Mouse (Mus musculus): ENCODE results near the gene Lpin2.

Gene Lpin2

DNA sequence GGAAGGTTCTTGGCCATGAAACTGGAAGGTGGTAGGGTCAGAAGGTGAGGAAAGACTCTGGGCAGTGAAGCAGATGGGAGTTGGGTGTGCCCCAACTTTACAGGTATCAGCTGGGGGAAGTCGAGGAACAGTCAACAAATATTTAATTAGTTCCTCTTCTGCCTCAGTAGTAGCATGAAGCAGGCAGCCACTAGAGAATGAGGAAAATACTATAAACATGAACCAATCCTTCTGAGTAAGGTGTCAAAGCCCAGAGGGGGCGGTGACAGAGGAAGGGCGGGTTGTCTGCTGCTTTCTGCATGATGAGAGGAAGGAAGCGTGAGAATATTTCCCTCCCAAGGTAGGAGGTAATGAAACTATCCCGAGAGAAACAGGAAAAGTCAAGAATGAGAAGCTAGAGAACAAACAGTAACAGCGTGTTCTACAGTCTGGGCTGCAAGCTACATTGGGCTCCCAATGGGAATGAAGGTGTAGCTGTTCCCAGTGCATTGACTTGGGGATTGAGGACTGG is at the start of gene Lpin2:
Gene Lpin2 (plus strand): TSS at position 350 of the 511 bp plus-strand sequence.
- DNase-seq: no peak

DNA sequence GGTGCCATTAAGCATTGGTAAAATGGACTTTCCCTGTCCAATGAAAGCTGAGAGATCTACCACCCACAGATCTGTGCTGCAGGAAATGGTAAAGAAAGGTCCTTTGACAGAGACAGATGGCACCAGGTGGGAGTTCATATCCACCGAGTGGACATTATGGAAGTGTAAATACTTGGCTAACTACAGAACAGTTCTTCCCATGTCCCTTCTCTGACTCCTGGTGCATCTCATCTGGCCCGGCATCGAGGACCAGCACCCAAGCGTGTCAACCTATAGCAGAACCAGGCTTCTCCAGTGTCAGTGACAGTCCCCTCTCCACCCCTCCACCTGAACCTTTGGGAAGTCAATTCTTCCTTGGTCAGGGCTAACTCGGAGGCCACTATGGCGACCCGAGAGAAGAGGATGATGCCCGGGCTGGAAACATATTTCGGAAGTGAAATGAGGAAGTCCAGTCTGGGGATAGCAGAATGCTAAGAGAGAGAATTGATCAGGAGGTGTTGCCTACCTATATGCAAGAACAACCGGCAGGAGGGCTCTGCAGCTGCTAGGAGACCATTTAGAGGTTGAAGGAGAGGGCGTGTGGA is 49.4 kb upstream of the Lpin2 start:
- no peak for DNase-seq

DNA sequence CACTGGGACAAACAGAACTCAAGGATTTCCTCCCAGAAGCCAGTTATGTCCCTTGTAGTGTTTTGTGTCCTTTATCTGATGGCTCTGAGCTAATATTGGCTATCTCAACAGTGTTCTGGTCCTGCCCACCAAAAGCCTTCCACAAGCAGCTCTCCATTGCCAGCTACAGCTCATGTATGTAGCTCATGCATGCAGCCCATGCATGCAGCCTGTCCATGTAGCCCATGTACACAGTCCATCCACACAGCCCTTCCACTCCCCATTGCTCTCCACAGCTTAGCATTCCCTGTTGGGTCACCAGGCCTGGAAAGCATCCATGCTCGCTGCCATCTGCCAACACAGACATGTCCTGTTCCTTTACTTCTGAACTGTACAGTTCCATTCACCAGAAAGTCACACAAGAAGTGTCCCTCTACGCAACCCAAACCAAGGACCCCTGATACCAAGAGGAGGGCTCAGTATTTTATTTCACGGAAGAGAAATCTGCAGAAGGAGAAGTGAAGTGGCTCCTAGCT is 47.9 kb upstream of the Lpin2 start:
- no peak for DNase-seq

DNA sequence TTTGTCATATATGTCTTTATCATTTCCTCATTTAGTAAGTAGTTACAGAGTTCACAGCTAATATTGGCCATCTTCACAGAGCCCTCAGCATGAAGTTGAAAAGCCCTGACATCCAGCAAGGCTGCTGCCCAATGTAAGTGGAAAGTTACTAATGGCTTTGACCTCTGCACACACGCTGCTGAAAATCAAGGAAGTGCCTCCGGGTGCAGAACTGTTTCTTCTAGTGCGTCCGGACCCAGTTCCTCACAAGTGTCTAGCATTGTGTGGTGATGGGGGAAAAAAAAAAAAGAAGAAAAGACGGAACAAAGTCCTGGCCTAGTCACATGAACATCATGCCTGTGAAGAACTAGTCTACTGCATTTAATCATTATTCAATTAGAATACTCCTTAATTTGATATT is 47.3 kb upstream of the Lpin2 start:
- no peak for DNase-seq

DNA sequence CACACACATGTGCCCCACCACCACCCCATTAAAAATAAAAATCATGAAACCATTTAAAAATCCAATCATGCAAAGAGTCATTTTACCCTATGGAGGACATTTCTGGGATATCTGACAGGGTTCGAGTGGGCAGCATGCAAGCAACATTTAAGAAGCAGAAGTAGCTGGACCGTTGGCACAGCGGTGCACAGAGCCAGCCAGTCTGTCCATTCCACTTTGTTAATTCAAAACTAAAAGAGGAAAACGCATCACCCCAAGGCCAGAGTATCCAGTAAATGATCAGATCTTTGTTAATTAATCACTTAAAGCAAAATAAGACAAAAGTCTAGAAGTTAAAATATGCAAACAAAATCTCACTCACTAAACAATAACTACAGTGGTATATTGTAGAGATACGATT is 46.5 kb upstream of the Lpin2 start:
- no peak for DNase-seq

DNA sequence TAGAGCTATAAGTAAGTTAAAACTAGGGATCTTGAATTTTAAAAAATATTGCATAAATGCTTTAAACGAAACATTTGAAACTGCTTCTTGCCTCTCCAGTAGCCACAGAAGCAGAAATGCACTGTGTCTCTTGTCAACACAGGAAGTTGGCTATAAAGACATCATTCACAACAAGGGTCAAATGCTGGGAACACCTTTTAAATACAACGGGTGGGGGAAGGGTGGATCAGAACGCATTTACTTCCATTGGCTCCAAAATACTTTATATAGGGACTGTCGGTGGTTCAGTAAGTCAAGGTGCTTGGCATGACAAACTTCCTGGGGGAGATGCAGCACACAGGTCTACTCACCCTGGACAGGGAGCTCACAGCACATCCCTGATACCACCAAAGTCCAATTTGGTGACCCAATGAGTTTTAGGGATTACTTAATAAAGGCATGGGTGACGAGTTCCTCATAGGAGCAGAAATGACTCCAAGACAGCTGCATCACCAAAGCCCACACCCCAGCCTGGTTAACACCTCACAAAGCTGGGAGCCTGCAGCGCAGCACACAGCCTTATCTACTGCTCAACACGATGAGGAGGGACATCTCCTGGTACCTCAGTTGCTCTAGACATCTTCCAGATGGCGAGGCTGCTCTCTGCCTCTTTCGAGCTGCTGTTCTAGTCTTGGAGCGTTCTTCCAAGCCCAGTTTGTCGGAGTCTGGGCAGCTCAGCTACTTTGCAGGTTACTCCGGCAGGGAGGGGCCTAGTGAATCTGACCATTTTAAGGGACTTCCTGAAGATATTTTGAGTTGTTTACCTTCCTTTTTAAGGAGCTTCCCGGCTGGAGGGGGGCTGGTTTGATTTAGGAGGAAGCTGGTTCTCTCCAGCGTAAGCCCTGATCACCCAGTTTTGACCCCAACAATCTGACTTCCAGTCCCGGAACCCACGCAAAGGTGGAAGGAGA is 45.7 kb upstream of the Lpin2 start:
- DNase-seq: no peak

DNA sequence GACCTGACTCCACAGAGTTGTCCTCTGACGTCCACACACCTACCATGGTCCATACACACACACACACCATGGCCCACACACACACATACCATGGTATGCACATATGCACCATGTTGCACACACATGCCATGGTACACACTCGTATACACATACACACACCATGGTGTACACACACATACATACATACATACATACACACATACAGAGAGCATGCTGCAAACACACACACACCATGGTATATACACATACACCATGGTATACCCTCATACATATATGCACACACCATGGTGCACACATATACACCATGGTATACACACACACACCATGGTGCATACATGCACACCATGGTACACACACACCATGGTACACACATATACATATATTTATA is 45.0 kb upstream of the Lpin2 start:
- no peak for DNase-seq

DNA sequence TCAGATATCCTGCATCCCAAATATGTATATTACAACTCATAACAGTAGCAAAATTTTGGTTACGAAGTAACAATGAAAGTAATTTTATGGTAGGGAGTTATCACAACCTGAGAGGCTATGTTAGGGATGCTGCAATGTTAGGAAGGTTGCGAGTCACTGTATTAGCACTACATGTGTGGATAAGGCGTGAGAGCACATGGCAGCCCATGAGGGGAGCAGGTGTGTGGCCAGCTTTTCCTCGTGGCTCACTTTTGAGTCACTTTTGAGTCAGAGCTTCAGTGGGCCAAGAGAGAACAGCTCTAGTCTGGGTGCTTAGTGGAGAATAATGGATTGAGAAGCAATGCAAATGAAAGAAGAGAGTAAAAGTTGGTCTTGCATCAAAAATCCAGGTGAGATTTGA is 40.3 kb upstream of the Lpin2 start:
- no peak for DNase-seq

DNA sequence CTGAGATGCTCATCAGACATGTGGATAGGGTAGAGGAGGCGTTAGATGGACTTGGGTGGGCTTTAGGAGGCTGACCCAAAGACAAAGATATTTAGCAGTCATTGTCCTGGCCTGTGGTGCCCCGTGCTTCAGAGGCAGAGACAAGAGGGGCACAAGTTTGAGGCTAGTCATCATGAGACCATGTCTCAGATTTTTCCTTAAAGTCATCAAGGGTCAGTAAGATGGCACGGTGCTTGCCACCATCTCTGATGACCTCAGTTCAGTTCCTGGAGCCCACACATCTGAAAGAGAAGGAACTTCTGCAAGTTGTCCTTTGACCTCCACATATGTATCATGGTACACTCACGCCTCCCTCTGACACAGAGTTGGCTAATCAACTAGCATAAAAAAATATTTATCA is 39.2 kb upstream of the Lpin2 start:
- no peak for DNase-seq

DNA sequence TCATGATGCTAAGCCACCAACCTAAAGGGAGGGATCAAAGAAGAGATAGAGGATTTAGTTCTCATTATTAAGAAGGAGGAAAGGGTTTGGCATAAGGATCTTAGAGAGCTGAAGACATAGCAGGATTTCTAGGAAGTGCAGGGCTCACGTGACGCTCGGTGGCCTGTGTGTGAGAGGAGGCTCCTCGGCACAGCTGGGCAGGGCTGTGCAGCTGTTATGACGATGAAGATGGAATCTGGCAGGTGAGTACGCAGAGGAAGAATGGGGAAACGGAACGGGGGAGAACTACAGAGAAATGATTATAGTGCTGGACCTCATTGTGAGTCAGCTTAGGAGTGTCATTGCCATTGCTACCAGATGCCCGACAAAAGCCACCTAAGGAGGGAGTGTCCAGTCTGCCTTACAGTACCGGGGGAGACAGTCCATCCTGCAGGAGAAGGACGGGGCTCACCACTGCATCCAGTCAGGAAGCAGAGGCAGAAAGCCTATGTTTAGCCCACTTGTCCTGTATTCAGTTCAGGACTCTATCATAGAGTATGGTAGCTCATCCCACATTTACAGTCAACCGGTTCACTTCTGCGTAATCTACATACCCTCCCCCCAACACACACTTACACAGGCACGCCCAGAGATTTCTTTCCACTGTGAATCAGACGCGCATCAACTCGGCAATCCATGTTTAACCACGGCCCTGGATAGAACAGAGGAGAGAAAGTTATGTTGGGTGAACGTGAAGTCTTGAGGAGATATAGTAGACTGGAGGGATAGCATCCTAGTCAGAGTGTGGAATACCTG is 37.8 kb upstream of the Lpin2 start:
- DNase-seq: no peak

DNA sequence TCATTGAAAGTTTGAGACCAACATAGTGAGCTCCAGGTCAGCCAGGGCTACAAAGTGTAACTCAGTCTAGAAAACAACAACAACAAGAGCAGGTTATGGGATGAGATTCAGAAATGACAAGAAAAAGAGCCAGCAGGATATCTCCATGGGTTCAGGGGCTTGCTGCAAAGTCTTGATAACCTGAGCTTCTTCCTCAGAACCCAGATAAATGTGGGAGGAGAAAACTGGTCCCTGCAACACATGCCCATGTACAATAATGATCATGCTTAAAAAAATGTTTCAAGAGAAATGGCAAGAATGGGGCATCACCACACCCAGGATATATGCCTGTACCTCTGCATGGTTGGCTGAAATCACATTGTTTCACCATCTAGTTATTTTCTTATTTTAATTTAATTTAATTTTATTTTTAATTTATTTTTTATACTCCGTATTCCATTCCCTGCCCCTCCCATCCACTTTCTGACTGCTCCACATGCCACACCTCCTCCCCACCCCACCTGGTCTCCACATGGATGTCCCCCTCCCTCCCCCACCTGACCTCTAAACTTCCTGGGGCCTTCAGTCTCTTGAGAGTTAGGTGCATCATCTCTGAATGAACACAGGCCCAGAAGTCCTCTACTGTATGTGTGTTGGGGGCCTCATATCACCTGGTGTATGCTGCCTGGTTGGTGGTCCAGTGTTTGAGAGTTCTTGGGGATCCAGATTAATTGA is 37.0 kb upstream of the Lpin2 start:
- no peak for DNase-seq

DNA sequence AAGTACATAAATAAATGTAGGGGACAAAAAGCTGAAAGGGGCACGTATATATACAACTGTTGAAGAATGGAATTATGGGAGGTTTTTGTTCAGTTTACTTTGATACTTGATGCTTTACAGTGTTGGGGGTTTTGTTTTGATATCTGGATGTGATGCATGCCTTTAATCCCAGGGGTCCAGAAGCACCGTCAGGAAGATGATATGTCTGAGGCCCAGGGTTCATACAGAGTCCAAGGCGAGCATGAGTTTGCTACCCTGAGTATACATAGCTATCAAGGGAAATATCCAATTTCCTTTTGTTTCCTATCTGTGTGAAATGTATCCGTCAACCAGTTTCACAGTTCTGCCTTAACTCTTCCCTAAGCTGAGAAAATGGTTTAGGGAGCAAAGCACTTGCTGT is 29.0 kb upstream of the Lpin2 start:
- DNase-seq: no peak

DNA sequence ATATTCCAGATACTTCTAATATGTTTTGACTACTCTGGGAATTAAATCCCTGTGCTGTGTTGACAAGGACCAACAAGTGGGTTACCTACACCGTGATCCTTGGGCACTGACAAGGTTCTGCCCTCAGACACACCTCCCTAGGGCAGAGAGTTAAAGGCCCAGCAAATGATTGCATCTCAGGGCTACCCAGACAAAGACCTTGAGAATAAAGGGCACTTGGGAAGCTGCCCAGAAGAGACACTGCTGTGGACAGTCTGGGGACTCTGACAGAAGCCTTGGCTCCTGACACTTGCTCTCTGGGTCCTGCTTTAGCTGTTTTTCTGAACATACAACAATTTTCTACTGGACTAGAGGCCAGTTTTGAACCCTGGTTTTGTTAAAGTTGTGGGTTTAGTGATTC is 27.1 kb upstream of the Lpin2 start:
- DNase-seq: no peak

DNA sequence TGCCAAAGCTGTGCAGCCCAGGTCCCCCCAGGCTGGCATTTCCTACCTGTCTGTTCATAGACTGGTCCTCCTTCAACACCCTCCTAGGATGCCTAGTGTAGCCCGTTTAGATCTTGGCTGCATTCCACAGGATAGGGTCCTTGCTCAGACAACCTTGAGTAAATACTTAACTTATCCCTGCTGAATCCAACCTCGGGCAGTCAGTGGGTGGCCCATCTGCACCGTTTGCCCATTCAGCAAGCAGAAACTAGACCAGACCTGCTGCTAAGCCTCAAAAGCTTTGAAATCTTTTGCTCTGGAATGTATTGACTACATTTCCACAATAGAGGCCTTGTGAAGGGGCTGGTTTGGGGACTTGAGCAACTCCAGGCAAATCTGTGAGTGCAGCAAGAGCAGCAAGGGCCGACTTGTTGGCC is 23.2 kb upstream of the Lpin2 start:
- no peak for DNase-seq

DNA sequence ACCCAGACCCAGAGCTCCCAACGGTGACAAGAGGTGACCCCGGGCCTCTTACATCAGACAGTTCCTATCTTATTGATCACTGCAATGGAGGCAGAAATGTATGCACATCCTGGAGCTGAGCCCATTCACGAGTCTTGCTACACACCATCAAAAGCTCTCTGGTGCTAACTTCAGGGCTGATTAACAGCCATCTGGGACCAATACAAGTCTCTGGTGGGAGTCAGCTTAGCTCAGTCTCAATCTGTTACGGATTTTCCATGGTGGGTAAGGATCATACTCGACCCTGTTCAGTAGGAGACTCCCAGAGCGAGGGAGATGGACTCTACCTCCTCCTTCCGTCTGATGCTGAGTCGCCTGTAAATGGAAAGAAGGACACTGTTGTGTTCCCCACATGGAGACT is 22.6 kb upstream of the Lpin2 start:
- no peak for DNase-seq

DNA sequence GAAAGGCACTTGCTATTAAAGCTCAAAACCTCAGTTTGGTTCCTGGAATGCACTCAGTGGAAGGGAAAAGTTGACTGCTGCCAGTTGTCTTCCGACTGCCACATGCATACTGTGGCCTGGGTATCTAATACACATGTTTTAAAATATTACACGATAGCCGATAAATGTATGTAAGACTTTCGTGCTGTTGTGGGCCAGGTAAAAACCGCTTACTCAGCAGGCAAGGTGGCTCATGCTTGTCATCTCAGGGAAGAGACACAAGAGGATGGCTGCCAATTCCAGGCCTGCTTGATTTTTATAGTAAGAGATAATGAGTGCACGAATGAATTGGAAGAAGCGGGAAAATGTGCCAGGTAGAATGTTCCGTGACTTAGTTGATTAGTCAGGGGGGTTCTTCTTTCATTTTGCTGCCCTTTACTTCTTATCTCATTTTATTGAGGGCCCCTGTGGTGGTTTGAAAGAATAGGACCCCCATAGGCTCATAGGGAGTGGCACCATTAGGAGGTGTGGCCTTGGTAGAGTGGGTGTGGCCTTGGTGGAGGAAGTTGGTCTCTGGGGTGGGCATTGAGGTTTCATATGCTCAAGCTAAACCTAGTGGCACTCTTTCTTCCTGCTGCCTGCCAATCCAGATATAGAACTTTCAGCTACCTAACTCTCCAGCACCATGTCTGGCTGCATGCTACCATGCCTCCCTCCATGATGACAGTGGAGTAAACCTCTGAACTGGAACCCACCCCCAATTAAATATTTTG is 21.9 kb upstream of the Lpin2 start:
- no peak for DNase-seq

DNA sequence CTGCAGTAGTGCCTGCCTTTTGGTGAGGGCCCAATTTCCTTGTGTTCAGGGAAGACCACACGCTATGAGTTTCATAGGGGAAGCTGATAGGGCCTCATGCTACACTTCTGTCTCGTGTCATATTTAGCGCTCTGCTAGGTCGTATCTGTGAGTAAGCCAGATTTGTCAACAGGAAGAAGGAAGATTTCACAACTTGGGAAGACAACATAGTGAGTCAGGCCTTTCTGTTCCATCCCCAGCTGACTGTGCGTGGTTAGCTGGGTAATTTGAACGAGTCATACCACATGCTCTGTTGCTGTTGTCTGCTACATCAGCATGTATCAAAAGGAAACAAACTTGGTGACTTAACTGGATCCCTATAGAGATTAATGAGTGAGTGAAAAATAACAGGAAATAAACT is 17.4 kb upstream of the Lpin2 start:
- DNase-seq: no peak

DNA sequence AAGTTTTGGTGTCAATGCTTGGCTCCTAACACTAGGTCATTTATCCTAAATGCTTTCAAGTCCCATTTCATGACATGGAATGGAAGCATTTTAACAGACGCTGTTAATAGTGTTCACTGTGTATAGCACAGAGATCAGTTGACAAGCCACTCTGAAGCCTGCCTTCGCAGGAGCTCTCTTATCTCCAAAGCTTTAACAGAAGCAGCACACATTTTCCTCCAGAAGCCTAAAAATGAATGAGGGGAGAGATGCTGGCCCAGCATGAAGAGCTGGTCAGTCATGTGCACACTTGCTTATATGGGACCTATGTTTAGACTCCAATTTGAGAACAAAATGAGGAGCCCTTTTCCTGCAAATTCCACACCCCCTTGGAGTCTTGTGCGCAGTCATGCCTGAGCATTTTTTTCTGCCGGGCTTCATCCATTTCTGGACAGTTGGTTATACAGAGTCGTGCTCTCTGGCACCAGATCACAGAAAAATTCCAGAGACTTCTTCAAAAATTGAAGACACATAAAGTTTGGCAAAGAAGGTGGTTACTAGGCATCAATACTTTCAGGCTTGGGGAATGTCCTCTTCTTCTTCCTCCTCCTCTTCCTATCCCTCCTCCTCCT is 14.1 kb upstream of the Lpin2 start:
- DNase-seq: no peak

DNA sequence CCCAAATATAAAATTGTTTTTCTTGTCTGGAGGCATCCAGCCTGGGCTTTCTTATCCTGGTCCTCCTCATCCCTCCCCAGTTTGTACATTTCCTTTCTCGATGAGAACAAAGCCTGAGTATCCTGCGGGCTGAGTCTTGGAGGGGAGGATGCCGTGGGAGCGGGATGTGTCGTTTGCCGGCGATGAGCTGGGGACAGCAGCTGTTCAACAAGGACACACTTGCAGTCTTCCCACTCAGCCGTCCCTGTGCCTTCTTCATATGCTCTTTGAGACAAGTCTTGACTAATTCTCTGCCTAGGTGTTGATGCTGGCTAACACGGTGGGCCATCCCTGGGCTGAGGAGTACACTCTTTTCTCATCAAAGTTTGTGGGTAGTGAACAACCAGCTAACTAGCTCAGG is 13.5 kb upstream of the Lpin2 start:
- no peak for DNase-seq

DNA sequence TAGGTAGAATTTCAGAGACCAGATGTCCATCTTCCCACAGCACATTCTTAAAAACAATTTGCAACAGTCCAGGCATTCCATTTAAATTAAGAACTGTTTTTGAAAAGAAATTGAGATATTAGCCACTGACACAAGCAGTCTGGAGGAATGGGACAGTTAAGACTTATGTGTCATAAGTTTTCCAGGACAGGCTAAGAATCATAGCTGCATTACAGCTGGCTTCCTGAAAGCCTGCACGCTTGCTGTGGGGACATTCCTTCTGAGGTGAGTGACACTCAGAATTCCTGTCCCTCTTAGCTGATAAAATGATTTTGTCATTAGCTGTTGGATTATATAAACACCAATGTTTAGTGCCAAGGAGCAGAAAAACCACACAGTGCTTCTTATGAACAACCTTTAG is 12.7 kb upstream of the Lpin2 start:
- no peak for DNase-seq

DNA sequence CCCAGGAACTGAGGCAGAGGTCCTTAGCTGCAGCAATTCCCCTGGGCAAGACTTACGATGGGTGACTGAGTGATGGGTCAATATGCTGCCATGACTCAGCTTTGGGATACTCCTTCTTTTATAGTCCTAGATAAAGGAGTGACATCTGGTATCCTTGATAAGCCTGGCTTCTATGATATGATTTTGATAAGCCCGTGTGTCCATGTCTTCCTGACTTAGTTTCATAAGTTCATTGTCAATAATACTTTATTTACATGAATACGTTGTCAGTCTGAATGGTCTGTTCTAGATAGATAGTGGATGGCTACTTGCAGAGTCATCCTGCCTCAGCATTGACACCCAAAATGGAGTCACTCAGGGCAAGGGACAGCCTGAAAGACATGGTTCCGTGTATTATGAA is 11.2 kb upstream of the Lpin2 start:
- DNase-seq: no peak

DNA sequence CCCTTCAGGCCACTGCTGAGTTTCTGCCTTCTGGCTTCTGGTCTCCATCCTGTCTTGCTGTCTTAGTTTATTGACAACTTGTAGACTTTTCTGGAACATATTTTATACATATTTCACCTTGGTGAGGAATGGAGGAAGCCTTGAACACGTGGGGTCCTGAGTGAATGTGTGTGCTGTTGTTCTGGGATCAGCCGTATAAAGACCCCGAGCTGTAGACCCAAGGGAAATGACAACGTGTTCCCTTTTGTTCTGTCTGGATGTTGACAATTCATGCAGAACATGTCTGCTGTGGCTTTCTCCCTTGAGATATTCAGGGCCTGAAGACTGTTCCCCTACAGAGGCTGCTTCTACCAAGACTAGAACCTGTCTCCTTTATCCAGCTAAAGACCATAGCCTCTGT is 5.0 kb upstream of the Lpin2 start:
- no peak for DNase-seq

All from right cerebral cortex, postnatal 14 days (tissue).